Mouse (Mus musculus): ENCODE measurements around the gene Tex19.2. TPM values are rescaled to one million over a fixed set of nuclear protein-coding genes. Genes with fewer than 3 reads are reported as not detected.

The Tex19.2 gene
- polyA plus RNA-seq, 1 experiment: not detected

DNA sequence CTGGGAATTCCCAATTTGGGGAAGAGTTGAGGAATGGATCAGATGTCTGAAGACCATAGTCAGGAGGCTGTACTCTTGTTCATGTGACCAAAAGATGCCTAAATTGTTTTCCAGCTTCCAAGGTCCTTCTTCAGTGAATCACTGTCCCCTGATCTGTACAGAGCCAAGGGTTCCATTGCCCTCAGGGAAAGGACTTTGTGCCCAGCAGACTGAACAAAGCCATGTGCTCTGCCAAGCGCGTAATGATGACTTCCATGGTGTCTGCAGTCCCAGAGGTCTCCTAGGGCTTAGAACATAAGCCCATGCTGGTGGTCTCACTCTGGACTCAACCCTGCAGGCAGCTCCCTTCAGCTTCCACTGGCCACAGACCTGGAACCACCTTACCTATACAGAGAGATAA, 50.6 kb downstream of the Tex19.2 start:
- no peak overlapping the region for H3K27ac ChIP-seq (ENCODE audit: control insufficient read depth, insufficient read depth, low read depth, low read length, poor library complexity)
- H3K4me1 ChIP-seq (ENCODE audit: control insufficient read depth, insufficient read depth, low read length): no peaks in the 10 kb centered on the region
- no peak overlapping the region for H3K4me3 ChIP-seq (replicated peaks; ENCODE audit: control insufficient read depth, low read depth, low read length)
- 92% methylated on average over 2 of the region's 2 CpGs for WGBS
- no peak for TF ChIP-seq POLR2A (IDR thresholded peaks at IDR 0.05; ENCODE audit: borderline replicate concordance, control insufficient read depth, low read depth, low read length)
- no peak for TF ChIP-seq CTCF (IDR thresholded peaks at IDR 0.05; ENCODE audit: control insufficient read depth, insufficient read depth, low read length)

Other genes with a start within 250 kb of the Tex19.2 start
- gene Ccdc57, start 185.8 kb downstream of the Tex19.2 start, polyA plus RNA-seq (2011; ENCODE audit: insufficient read depth, insufficient read length, low replicate concordance, missing spikeins): 2.7 and 14.6 TPM in 2 replicates
- 14.3 and 50.1 TPM in 2 replicates for gene Slc16a3, start 170.2 kb downstream of the Tex19.2 start, polyA plus RNA-seq (2011; ENCODE audit: insufficient read depth, insufficient read length, low replicate concordance, missing spikeins)
- gene Csnk1d, start 127.3 kb downstream of the Tex19.2 start, polyA plus RNA-seq (2011; ENCODE audit: insufficient read depth, insufficient read length, low replicate concordance, missing spikeins): 35.6 and 58.3 TPM in 2 replicates
- gene Cd7, start 79.3 kb downstream of the Tex19.2 start, polyA plus RNA-seq (2011; ENCODE audit: insufficient read depth, insufficient read length, low replicate concordance, missing spikeins): 1.7 and 3.6 TPM in 2 replicates
- not detected in 2 replicates for gene Sectm1b, start 55.1 kb downstream of the Tex19.2 start, polyA plus RNA-seq (2011; ENCODE audit: insufficient read depth, insufficient read length, low replicate concordance, missing spikeins)
- gene Sectm1a, start 37.5 kb downstream of the Tex19.2 start, polyA plus RNA-seq (2011; ENCODE audit: insufficient read depth, insufficient read length, low replicate concordance, missing spikeins): not detected in 2 replicates
- gene Tex19.1, start 27.5 kb upstream of the Tex19.2 start, polyA plus RNA-seq (2011; ENCODE audit: insufficient read depth, insufficient read length, low replicate concordance, missing spikeins): 6.6 TPM in 1 of 2 replicates, not detected in the other
- gene Uts2r, start 41.6 kb upstream of the Tex19.2 start, polyA plus RNA-seq (2011; ENCODE audit: insufficient read depth, insufficient read length, low replicate concordance, missing spikeins): not detected in 2 replicates
- gene Hexdc, start 85.8 kb upstream of the Tex19.2 start, polyA plus RNA-seq (2011; ENCODE audit: insufficient read depth, insufficient read length, low replicate concordance, missing spikeins): 5.0 and 11.8 TPM in 2 replicates
- gene Ogfod3, start 86.0 kb upstream of the Tex19.2 start, polyA plus RNA-seq (2011; ENCODE audit: insufficient read depth, insufficient read length, low replicate concordance, missing spikeins): 5.5 and 7.4 TPM in 2 replicates
- 27.8 and 54.0 TPM in 2 replicates for gene Cybc1, start 110.6 kb upstream of the Tex19.2 start, polyA plus RNA-seq (2011; ENCODE audit: insufficient read depth, insufficient read length, low replicate concordance, missing spikeins)
- gene Narf, start 118.6 kb upstream of the Tex19.2 start, polyA plus RNA-seq (2011; ENCODE audit: insufficient read depth, insufficient read length, low replicate concordance, missing spikeins): 30.0 and 41.2 TPM in 2 replicates
- 11.7 and 24.6 TPM in 2 replicates for gene Foxk2, start 141.3 kb upstream of the Tex19.2 start, polyA plus RNA-seq (2011; ENCODE audit: insufficient read depth, insufficient read length, low replicate concordance, missing spikeins)
- gene Wdr45b, start 235.8 kb upstream of the Tex19.2 start, polyA plus RNA-seq (2011; ENCODE audit: insufficient read depth, insufficient read length, low replicate concordance, missing spikeins): 12.5 and 24.0 TPM in 2 replicates

Measured in bone marrow, adult 2 months (tissue).